Mouse (Mus musculus): ENCODE results near the gene Kdm2b. TPM values are rescaled to one million over a fixed set of nuclear protein-coding genes. Genes with fewer than 3 reads are reported as not detected.

Gene Kdm2b
- polyA plus RNA-seq, 1 experiment: 24.2 TPM

DNA sequence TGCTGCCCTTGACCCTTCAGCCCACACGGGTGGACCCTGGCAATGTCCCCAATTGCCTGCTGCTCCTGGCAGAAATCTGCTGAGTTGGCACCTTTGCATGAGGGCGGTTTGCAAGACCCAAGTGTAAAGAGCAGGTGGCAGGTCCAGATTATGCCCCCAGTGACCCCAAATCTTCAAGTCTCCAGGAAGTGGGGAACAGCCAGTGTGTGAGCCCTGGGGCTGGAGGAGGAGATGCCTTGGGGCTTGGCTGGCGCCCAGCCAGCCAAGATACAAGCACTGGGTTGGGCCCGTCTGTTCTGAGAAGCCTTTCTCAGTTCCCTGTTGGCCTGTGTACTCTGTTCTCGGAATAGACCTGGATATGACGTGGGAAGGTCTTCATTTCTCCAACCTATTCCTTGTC is 37.8 kb upstream of the Kdm2b start:
- TF ChIP-seq POLR2A (IDR thresholded peaks at IDR 0.05; ENCODE audit: borderline replicate concordance, control insufficient read depth, low read depth, low read length) (no peak), CTCF (IDR thresholded peaks at IDR 0.05; ENCODE audit: control insufficient read depth, insufficient read depth, low read length) (no peak)
- Histone ChIP-seq H3K27ac (ENCODE audit: control insufficient read depth, insufficient read depth, low read depth, low read length, poor library complexity) (no peak overlapping the region), H3K4me3 (replicated peaks; ENCODE audit: control insufficient read depth, low read depth, low read length) (no peak overlapping the region), H3K4me1 (ENCODE audit: control insufficient read depth, insufficient read depth, low read length) (peaks cover 11% of the 10 kb centered on the region)
- WGBS: 14% methylated on average over 6 of the region's 6 CpGs

DNA sequence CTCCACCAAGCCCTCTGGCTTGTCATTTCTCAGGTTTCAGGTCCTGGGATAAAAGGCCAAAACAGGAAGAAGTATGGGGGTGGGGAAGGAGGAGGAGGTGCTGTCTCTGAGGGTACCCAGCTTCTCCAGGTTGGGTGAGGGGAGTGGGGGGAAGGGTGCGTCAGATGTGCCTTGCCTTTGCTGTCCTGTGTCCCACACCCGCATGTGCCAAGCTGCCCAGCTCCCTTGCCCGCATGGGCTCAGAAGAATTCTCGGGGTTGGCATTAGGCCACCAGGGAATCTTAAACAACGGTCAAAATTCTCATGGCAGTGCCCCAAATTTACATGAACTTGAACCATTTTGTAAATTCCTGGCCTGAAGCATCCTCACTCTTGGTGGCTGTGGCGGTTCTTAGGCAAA is 36.8 kb upstream of the Kdm2b start:
- WGBS: 57% methylated on average over 6 of the region's 6 CpGs
- Histone ChIP-seq H3K27ac (ENCODE audit: control insufficient read depth, insufficient read depth, low read depth, low read length, poor library complexity) (no peak overlapping the region; the same call in 1 of the 2 replicates), H3K4me3 (replicated peaks; ENCODE audit: control insufficient read depth, low read depth, low read length) (no peak overlapping the region), H3K4me1 (ENCODE audit: control insufficient read depth, insufficient read depth, low read length) (peaks cover 11% of the 10 kb centered on the region)
- TF ChIP-seq POLR2A (IDR thresholded peaks at IDR 0.05; ENCODE audit: borderline replicate concordance, control insufficient read depth, low read depth, low read length) (no peak), CTCF (IDR thresholded peaks at IDR 0.05; ENCODE audit: control insufficient read depth, insufficient read depth, low read length) (no peak)

DNA sequence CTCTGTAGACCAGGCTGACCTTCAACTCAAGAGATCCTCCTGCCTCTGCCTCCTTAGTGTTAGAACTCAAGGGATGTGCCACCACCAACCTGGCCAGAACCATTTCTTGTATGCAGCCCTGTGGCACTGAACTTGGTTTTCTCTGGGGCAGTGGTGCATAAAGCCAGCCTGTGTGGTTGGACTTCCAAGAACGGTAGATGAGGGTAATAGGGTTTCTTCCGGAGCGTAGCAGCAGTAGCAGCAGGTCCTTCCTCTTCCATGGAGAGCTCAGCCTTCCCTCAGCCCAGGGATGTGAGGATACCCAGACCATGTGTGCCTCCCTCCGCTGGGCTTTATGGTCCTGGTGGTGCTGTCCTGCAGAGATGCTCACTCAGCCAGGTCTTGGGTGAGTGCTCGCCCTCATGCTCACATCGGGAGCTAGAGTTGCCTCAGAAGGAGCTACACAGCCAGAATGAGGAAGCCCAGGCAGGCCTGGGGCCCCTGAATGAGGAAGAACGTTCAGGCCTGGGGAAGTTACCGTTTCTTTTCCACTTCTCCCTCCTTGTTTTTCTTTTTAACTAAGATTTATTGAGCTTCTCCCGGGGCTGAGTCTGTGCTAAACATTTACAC is 35.4 kb upstream of the Kdm2b start:
- H3K27ac ChIP-seq (ENCODE audit: control insufficient read depth, insufficient read depth, low read depth, low read length, poor library complexity): peak overlapping the region; percentile 80
- H3K4me1 ChIP-seq (ENCODE audit: control insufficient read depth, insufficient read depth, low read length): peaks cover 11% of the 10 kb centered on the region
- WGBS: 8% methylated on average over 9 of the region's 9 CpGs
- H3K4me3 ChIP-seq (replicated peaks; ENCODE audit: control insufficient read depth, low read depth, low read length): peak overlapping the region; percentile 49
- no peak for TF ChIP-seq CTCF (IDR thresholded peaks at IDR 0.05; ENCODE audit: control insufficient read depth, insufficient read depth, low read length)
- TF ChIP-seq POLR2A (IDR thresholded peaks at IDR 0.05; ENCODE audit: borderline replicate concordance, control insufficient read depth, low read depth, low read length): peak; percentile 33; the same call in 1 of the 2 replicates

DNA sequence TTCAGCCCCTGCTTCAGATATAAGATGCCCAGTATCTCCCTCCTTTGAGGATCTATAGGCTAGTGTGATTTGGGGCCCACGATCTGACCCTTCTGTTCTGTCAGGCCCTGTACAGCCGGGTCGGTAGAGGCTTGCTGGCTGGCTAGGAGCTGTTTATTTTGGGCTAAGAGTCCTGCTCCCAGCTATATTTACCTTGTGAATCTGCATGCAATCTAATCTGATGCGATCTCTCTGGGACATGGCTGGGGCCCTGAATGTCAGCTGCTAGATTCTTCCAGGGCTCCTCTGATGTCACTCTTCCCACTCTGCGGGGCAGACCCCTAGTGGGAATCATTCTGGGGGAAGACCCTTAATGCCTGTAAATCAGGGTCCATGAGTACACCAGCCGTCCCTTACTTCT is 34.7 kb upstream of the Kdm2b start:
- no peak overlapping the region for H3K4me3 ChIP-seq (replicated peaks; ENCODE audit: control insufficient read depth, low read depth, low read length)
- H3K4me1 ChIP-seq (ENCODE audit: control insufficient read depth, insufficient read depth, low read length): peaks cover 11% of the 10 kb centered on the region
- TF ChIP-seq CTCF (IDR thresholded peaks at IDR 0.05; ENCODE audit: control insufficient read depth, insufficient read depth, low read length): no peak
- no peak for TF ChIP-seq POLR2A (IDR thresholded peaks at IDR 0.05; ENCODE audit: borderline replicate concordance, control insufficient read depth, low read depth, low read length)
- 71% methylated on average over 6 of the region's 6 CpGs for WGBS
- H3K27ac ChIP-seq (ENCODE audit: control insufficient read depth, insufficient read depth, low read depth, low read length, poor library complexity): peak overlapping the region; percentile 21; the same call in 1 of the 2 replicates

DNA sequence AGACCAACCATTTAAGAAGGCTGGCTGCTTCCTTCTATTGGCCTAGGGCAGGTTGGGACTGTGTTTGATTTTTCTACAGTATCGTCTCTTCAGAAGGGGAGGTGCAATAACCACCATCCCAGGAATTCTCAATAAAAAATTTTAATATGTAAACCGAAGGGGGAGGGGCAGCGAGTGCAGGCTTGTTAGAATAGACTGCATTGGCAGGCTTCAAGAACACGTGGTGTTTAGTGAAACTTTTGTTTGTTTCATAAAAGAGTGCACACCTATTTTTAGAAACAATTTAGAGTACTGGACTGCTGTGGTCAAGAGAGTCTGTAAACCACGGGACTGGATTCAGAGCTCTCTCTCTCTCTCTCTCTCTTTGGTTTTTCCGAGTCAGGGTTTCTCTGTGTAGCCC is 33.4 kb upstream of the Kdm2b start:
- TF ChIP-seq CTCF (IDR thresholded peaks at IDR 0.05; ENCODE audit: control insufficient read depth, insufficient read depth, low read length) (no peak), POLR2A (IDR thresholded peaks at IDR 0.05; ENCODE audit: borderline replicate concordance, control insufficient read depth, low read depth, low read length) (no peak)
- Histone ChIP-seq H3K4me3 (replicated peaks; ENCODE audit: control insufficient read depth, low read depth, low read length) (no peak overlapping the region), H3K27ac (ENCODE audit: control insufficient read depth, insufficient read depth, low read depth, low read length, poor library complexity) (peak overlapping the region; percentile 17; the same call in 1 of the 2 replicates), H3K4me1 (ENCODE audit: control insufficient read depth, insufficient read depth, low read length) (peaks cover 11% of the 10 kb centered on the region)
- 46% methylated on average over 6 of the region's 6 CpGs for WGBS

DNA sequence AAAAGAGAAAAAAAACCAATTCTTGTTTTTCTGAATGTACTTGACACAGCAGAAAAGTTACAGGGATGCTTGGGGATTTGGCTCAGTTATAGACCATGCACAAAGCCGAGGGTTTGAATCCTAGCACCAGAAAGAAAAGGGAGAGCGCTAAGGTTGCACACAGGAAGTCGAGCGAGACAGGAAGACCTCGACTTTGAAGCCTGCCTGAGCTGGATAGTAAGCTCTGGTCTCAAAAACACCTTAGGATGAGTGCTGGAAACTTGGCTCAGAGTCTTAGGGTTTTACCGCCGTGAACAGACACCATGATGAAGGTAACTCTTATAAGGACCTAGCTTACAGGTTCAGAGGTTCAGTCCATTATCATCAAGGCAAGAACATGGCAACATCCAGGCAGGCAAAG is 31.8 kb upstream of the Kdm2b start:
- Histone ChIP-seq H3K4me3 (replicated peaks; ENCODE audit: control insufficient read depth, low read depth, low read length) (no peak overlapping the region), H3K27ac (ENCODE audit: control insufficient read depth, insufficient read depth, low read depth, low read length, poor library complexity) (no peak overlapping the region), H3K4me1 (ENCODE audit: control insufficient read depth, insufficient read depth, low read length) (peaks cover 5% of the 10 kb centered on the region)
- TF ChIP-seq POLR2A (IDR thresholded peaks at IDR 0.05; ENCODE audit: borderline replicate concordance, control insufficient read depth, low read depth, low read length): no peak
- TF ChIP-seq CTCF (IDR thresholded peaks at IDR 0.05; ENCODE audit: control insufficient read depth, insufficient read depth, low read length): no peak
- 45% methylated on average over 7 of the region's 7 CpGs for WGBS

DNA sequence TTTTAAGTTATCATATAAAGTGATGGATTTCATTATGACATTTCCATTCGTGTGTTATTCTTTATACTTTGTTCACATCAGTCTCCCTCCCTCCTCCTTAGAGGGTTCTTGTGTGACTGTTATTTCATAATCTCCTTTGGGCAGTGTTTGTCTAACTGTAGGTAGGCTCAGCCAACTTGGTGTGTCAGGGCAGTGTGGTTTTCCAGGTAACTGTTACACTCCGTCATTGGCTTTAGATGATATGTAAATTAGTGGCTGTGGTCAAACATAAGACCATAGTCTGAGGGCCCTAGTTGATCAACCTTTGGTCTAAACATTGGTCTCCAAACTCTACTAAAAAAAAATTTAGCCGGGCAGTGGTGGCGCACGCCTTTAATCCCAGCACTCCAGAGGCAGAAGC is 30.8 kb upstream of the Kdm2b start:
- H3K4me1 ChIP-seq (ENCODE audit: control insufficient read depth, insufficient read depth, low read length): peaks cover 3% of the 10 kb centered on the region; the same call in 1 of the 2 replicates
- WGBS: 31% methylated on average over 5 of the region's 5 CpGs
- H3K27ac ChIP-seq (ENCODE audit: control insufficient read depth, insufficient read depth, low read depth, low read length, poor library complexity): no peak overlapping the region

DNA sequence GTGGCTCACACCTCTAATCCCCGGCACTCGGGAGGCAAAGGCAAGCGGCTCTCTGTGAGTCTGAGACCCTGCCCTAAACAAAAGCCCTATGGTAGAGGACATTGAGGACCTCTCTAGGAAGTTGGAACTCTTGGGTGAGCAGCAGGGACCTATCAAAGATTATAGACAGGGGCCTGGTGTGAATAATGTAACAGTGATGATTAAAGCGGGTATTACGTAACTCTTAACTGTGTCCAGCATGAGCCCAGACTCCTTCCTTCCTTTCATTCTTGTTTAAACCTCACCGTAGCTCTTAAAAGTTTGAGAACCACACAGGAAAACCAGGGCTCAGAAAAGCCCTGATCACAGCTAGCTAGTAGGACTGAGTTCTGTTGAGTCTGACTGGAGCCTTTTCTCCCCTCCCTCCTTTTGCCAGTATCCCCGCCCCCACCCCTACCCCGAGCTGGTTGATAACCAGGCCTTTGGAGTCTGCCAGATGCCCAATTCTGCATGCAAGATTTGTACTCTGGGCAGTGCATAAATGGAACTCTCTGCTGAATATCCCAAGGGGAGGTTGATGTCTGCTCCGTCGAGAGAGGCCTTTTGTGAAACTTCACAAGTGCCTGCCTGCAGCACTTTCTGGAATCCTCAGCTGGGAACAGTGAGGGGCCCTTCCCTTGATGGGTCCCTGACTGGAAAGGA is 29.9 kb upstream of the Kdm2b start:
- Histone ChIP-seq H3K27ac (ENCODE audit: control insufficient read depth, insufficient read depth, low read depth, low read length, poor library complexity) (peak overlapping the region; percentile 62), H3K4me3 (replicated peaks; ENCODE audit: control insufficient read depth, low read depth, low read length) (peak overlapping the region; percentile 36), H3K4me1 (ENCODE audit: control insufficient read depth, insufficient read depth, low read length) (peaks cover under 1% of the 10 kb centered on the region; the same call in 1 of the 2 replicates)
- TF ChIP-seq CTCF (IDR thresholded peaks at IDR 0.05; ENCODE audit: control insufficient read depth, insufficient read depth, low read length) (no peak), POLR2A (IDR thresholded peaks at IDR 0.05; ENCODE audit: borderline replicate concordance, control insufficient read depth, low read depth, low read length) (no peak)
- WGBS: 10% methylated on average over 10 of the region's 10 CpGs

More for the DNA sequence above, 30.8 kb upstream of the Kdm2b start:
- no peak for TF ChIP-seq CTCF (IDR thresholded peaks at IDR 0.05; ENCODE audit: control insufficient read depth, insufficient read depth, low read length)
- TF ChIP-seq POLR2A (IDR thresholded peaks at IDR 0.05; ENCODE audit: borderline replicate concordance, control insufficient read depth, low read depth, low read length): no peak
- no peak overlapping the region for H3K4me3 ChIP-seq (replicated peaks; ENCODE audit: control insufficient read depth, low read depth, low read length)
